Mouse (Mus musculus): ENCODE data around the gene Clcn5. TPM values are rescaled to one million over a fixed set of nuclear protein-coding genes. Genes with fewer than 3 reads are reported as not detected.

Clcn5 gene
- polyA plus RNA-seq, 1 experiment from 2014 or later = 14.0 TPM

DNA sequence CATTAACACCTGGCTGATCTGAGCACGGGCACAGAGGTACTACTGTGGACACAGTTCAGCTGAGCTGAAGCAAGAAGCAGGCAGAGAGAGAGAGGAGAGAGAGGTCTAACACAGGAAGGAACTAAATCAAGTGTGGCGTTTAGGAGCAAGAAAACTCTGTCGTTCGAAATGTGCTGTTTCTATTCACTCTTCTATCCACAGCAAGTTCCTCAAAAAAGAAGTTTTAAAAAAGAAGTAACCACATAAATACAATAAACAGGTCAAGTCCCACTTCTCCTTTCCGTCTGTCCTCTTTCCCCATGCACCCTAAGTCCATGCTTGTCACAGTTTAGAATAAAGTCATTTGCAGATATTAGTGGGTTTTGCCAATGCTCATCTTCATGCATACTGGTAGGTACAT is 150.4 kb downstream of the Clcn5 start:
- ATAC-seq (ENCODE audit: low FRiP score) (no peak), DNase-seq (ENCODE audit: low spot score, missing footprints) (no peak)
- no peaks in the 10 kb centered on the region for H3K9me3 ChIP-seq (ENCODE audit: control insufficient read depth, low read length)
- H3K27ac ChIP-seq (ENCODE audit: low read depth, low read length) = no peak overlapping the region
- no peaks in the 10 kb centered on the region for H3K27me3 ChIP-seq (ENCODE audit: control insufficient read depth, insufficient read depth, low read length)
- no peak overlapping the region for H3K4me2 ChIP-seq
- whole genome bisulfite sequencing = 83% methylated on average over 5 of the region's 5 CpGs
- H3K36me3 ChIP-seq (ENCODE audit: control insufficient read depth, insufficient read depth, low read length) = no peaks in the 10 kb centered on the region
- H3K9ac ChIP-seq (ENCODE audit: low read length) = no peak overlapping the region
- no peaks in the 10 kb centered on the region for H3K4me1 ChIP-seq (ENCODE audit: control insufficient read depth, insufficient read depth, low read length)
- no peak overlapping the region for H3K4me3 ChIP-seq (ENCODE audit: low read depth, low read length)

DNA sequence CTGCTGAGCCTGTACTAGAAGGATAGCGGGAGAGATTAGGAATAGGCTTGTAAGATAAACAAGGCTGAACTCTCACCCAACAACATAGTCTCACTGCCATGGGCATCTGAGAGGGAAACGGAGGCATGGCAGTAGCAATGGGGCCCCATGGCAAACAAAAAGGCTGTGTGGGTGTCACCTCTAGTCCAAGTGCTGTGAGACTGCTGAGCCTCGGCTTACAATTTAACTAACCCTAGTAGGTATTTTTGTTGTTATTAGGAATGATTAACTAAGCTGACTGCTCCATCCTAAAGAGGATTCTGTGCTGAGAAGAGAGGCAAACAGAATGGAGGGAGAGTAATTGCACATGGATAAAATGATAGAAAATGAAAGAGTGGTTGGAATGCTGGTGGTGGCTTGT is 161.2 kb downstream of the Clcn5 start:
- H3K9me3 ChIP-seq (ENCODE audit: control insufficient read depth, low read length) = no peaks in the 10 kb centered on the region
- DNase-seq (ENCODE audit: low spot score, missing footprints) (no peak), ATAC-seq (ENCODE audit: low FRiP score) (no peak)
- H3K27ac ChIP-seq (ENCODE audit: low read depth, low read length) = no peak overlapping the region
- peaks cover 2% of the 10 kb centered on the region; the same call in 1 of the 2 replicates for H3K4me1 ChIP-seq (ENCODE audit: control insufficient read depth, insufficient read depth, low read length)
- no peaks in the 10 kb centered on the region for H3K36me3 ChIP-seq (ENCODE audit: control insufficient read depth, insufficient read depth, low read length)
- H3K4me3 ChIP-seq (ENCODE audit: low read depth, low read length) = no peak overlapping the region
- H3K4me2 ChIP-seq = no peak overlapping the region
- H3K27me3 ChIP-seq (ENCODE audit: control insufficient read depth, insufficient read depth, low read length) = no peaks in the 10 kb centered on the region
- no peak overlapping the region for H3K9ac ChIP-seq (ENCODE audit: low read length)
- WGBS = 85% methylated on average over 3 of the region's 3 CpGs

DNA sequence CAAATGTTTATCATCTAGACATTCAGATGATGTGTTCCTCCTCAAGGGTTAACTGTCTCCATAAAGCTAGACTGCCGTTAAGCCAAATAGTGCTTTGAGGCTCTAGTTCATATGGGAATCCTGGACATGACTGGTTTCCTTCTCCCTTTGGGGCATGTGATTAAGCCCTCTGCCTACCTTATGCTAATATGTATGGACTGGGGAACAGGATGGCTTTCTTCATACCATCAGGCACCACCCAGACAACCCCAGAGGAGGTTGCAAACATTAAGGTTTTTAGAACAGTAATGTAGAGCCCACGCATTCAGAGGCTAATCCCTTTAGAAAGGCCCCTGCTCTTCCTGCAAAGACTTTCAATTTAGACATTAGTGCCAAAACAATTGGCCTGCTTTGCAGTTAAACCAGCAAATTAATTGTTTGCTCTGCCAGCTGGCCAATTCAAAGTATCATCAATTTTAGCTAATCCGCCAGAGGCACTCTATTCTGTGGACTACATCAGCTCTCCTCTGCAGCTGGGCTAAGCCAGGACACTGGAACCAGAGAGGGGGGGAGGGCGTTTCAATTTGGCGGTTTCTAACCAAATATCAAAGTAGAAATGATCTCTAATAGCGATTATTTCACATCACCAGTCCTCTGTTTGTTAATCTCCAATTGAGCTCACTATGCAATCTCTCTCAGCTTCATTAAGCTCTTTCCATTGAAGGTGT is 163.0 kb downstream of the Clcn5 start:
- Histone ChIP-seq H3K4me1 (ENCODE audit: control insufficient read depth, insufficient read depth, low read length) (peaks cover 2% of the 10 kb centered on the region; the same call in 1 of the 2 replicates), H3K9me3 (ENCODE audit: control insufficient read depth, low read length) (no peaks in the 10 kb centered on the region), H3K36me3 (ENCODE audit: control insufficient read depth, insufficient read depth, low read length) (no peaks in the 10 kb centered on the region), H3K4me3 (ENCODE audit: low read depth, low read length) (no peak overlapping the region), H3K27me3 (ENCODE audit: control insufficient read depth, insufficient read depth, low read length) (no peaks in the 10 kb centered on the region), H3K27ac (ENCODE audit: low read depth, low read length) (no peak overlapping the region), H3K4me2 (no peak overlapping the region), H3K9ac (ENCODE audit: low read length) (no peak overlapping the region)
- ATAC-seq (ENCODE audit: low FRiP score) (peak; percentile 65; the same call in 1 of the 2 replicates), DNase-seq (ENCODE audit: low spot score, missing footprints) (no peak)
- 46% methylated on average over 6 of the region's 6 CpGs for WGBS

DNA sequence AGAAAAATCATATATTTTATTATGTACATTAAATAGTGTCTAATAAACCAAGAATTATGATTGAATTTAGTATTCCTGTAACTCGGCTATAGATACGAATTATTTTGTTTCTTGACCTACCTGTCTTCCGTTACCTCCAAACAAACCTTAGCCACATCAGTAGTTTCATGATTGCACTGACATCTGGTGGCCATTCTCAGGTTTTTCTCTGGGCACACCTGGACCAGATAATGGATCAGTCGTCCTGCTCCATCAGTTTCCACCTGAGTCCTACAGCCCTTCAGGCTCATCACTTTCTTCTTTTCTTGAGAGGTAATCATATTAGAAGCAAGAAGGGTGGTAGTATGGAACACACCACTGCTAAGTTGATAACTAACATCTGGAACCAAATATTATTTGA is 169.0 kb downstream of the Clcn5 start:
- no peak for ATAC-seq (ENCODE audit: low FRiP score)
- Histone ChIP-seq H3K27me3 (ENCODE audit: control insufficient read depth, insufficient read depth, low read length) (no peaks in the 10 kb centered on the region), H3K9me3 (ENCODE audit: control insufficient read depth, low read length) (no peaks in the 10 kb centered on the region), H3K4me2 (no peak overlapping the region), H3K36me3 (ENCODE audit: control insufficient read depth, insufficient read depth, low read length) (no peaks in the 10 kb centered on the region), H3K4me1 (ENCODE audit: control insufficient read depth, insufficient read depth, low read length) (no peaks in the 10 kb centered on the region), H3K4me3 (ENCODE audit: low read depth, low read length) (no peak overlapping the region), H3K27ac (ENCODE audit: low read depth, low read length) (no peak overlapping the region), H3K9ac (ENCODE audit: low read length) (no peak overlapping the region)
- no peak for DNase-seq (ENCODE audit: low spot score, missing footprints)
- 76% methylated on average over 4 of the region's 4 CpGs for WGBS

DNA sequence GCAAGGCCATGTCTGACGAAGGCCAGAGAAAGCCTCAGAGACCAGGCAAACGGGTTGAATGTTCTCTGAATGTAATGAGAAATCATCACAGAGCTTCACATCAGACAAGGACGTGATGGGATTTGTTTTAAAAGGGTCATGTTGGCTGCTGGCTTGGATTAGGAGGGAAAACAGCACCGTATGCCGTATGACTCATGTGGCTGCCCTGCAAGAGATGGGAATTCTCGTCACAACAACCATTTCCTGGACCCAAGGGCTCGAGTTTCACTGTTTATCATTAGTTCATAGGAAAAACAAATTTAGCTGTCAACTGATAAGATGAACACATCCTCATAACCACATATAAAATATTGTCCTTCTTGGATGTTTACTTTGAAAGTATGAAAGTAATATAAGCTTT is 173.0 kb downstream of the Clcn5 start:
- Histone ChIP-seq H3K9me3 (ENCODE audit: control insufficient read depth, low read length) (no peaks in the 10 kb centered on the region), H3K4me3 (ENCODE audit: low read depth, low read length) (no peak overlapping the region), H3K27ac (ENCODE audit: low read depth, low read length) (no peak overlapping the region), H3K4me2 (no peak overlapping the region), H3K36me3 (ENCODE audit: control insufficient read depth, insufficient read depth, low read length) (no peaks in the 10 kb centered on the region), H3K27me3 (ENCODE audit: control insufficient read depth, insufficient read depth, low read length) (no peaks in the 10 kb centered on the region), H3K4me1 (ENCODE audit: control insufficient read depth, insufficient read depth, low read length) (no peaks in the 10 kb centered on the region), H3K9ac (ENCODE audit: low read length) (no peak overlapping the region)
- 75% methylated on average over 7 of the region's 7 CpGs for WGBS
- ATAC-seq (ENCODE audit: low FRiP score) (no peak), DNase-seq (ENCODE audit: low spot score, missing footprints) (no peak)

DNA sequence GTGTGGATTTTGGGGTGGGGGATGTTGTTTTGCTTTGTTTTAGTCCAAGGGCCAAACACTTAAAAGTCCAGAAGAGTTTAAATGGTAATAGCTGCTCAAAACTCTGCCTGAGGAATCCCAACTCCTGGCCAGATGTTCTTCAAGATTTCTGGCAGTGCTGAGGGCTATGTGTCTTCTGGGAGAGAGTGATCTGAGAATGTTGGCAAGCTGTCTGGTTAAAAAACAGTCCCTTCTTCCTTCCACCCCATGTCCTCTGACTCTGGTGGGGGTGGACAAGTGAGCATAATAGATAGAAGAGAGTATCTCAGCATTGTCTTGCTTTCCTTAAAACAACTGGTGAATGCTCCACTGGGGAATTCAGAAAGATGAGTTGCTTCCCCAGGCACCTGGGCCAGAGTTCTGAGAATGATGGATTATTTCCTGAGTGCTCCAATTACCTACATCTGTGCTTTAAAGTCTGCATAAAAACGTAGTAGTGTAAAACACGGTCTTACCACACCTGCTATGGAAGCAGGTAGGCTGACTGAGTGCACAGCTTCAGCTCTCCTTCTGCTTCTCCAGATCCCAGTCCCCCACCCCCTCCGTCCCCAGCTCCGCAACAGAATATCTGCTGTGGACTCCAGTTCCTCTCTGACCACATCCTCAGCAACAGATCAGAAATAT is 197.4 kb downstream of the Clcn5 start:
- H3K27me3 ChIP-seq (ENCODE audit: control insufficient read depth, insufficient read depth, low read length) = no peaks in the 10 kb centered on the region
- WGBS = 81% methylated on average over 4 of the region's 4 CpGs

DNA sequence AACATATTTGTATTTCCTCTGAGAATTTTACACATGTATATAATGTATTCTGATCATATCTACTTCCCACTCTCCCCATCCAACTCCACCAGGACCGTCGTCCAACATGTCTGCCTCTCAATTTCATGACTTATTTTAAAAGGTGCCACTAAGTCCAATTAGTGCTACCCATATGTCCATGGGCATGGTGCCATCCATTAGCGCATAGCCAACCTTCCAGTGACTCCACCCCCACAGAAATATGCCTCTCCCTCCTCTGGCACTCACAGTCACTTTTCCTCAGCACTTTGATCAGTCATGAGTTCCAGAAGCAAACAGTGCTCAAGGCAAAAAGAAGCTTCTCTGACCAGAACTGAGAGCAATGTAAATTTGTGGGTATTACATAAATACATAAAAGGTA is 204.3 kb downstream of the Clcn5 start:
- ATAC-seq (ENCODE audit: low FRiP score) (no peak), DNase-seq (ENCODE audit: low spot score, missing footprints) (no peak)
- no peak overlapping the region for H3K9ac ChIP-seq (ENCODE audit: low read length)
- H3K4me3 ChIP-seq (ENCODE audit: low read depth, low read length) = no peak overlapping the region
- WGBS = 80% methylated on average over 3 of the region's 3 CpGs
- no peaks in the 10 kb centered on the region for H3K36me3 ChIP-seq (ENCODE audit: control insufficient read depth, insufficient read depth, low read length)
- no peak overlapping the region for H3K27ac ChIP-seq (ENCODE audit: low read depth, low read length)
- no peaks in the 10 kb centered on the region for H3K27me3 ChIP-seq (ENCODE audit: control insufficient read depth, insufficient read depth, low read length)
- H3K9me3 ChIP-seq (ENCODE audit: control insufficient read depth, low read length) = no peaks in the 10 kb centered on the region
- H3K4me2 ChIP-seq = no peak overlapping the region
- H3K4me1 ChIP-seq (ENCODE audit: control insufficient read depth, insufficient read depth, low read length) = no peaks in the 10 kb centered on the region

More for the DNA sequence above, 197.4 kb downstream of the Clcn5 start:
- H3K27ac ChIP-seq (ENCODE audit: low read depth, low read length) = no peak overlapping the region
- H3K4me1 ChIP-seq (ENCODE audit: control insufficient read depth, insufficient read depth, low read length) = no peaks in the 10 kb centered on the region
- H3K9ac ChIP-seq (ENCODE audit: low read length) = no peak overlapping the region
- H3K9me3 ChIP-seq (ENCODE audit: control insufficient read depth, low read length) = no peaks in the 10 kb centered on the region
- ATAC-seq (ENCODE audit: low FRiP score) (no peak), DNase-seq (ENCODE audit: low spot score, missing footprints) (no peak)
- no peak overlapping the region for H3K4me3 ChIP-seq (ENCODE audit: low read depth, low read length)
- no peaks in the 10 kb centered on the region for H3K36me3 ChIP-seq (ENCODE audit: control insufficient read depth, insufficient read depth, low read length)
- no peak overlapping the region for H3K4me2 ChIP-seq

MicroRNAs encoded within 50 kb of the gene (microRNA counts, 519-probe panel; counts per million panel counts)
- microRNA mmu-miR-188-3p (not detected), microRNA mmu-miR-188-5p (5,055 counts per million, percentile 54 among the panel's probes with 10 or more counts), microRNA mmu-miR-362-3p (3,218 counts per million, percentile 16 among the panel's probes with 10 or more counts), microRNA mmu-miR-362-5p (2,761 counts per million, percentile 9 among the panel's probes with 10 or more counts), microRNA mmu-miR-500 (4,078 counts per million, percentile 32 among the panel's probes with 10 or more counts), microRNA mmu-miR-501-3p (not detected), microRNA mmu-miR-501-5p (not detected), microRNA mmu-miR-532-3p (3,696 counts per million, percentile 24 among the panel's probes with 10 or more counts), microRNA mmu-miR-532-5p (4,524 counts per million, percentile 43 among the panel's probes with 10 or more counts)

Small RNA genes within 50 kb of the gene (microRNA-seq; reads per million reads assigned to microRNA genes)
- gene Mir188 = 1,987 reads per million, percentile 84 among the genes with 10 or more reads in this experiment
- gene Mir362 = 99.3 reads per million, percentile 53 among the genes with 10 or more reads in this experiment
- gene Mir500 = 204 reads per million, percentile 64 among the genes with 10 or more reads in this experiment
- gene Mir501 = 716 reads per million, percentile 74 among the genes with 10 or more reads in this experiment
- gene Mir532 = 1,737 reads per million, percentile 83 among the genes with 10 or more reads in this experiment

Other genes with a start within 250 kb of the Clcn5 start
- 0.46 and 0.55 TPM in 2 replicates for gene Usp27x, start 56.5 kb upstream of the Clcn5 start, polyA plus RNA-seq (2014; fragmentation: Nextera tagmentation; extraction: Ambion mirVana)

Measured in midbrain, embryonic 11.5 days (tissue).